Mouse (Mus musculus): ENCODE data around the gene Snx8.
"Not testable (repeated sequence)": the region's sequence is repeated elsewhere in the genome, so short reads cannot be mapped to it uniquely, and the experiment has no call there.

Gene Snx8

GRCm38 (mm10) chr5:140384462-140384861, 4.6 kb downstream of the Snx8 start:
- no peak for DNase-seq (ENCODE audit: low spot score)

GRCm38 (mm10) chr5:140383559-140383958, 5.5 kb downstream of the Snx8 start:
- no peak for DNase-seq (ENCODE audit: low spot score)

GRCm38 (mm10) chr5:140382688-140383087, 6.4 kb downstream of the Snx8 start:
- DNase-seq (ENCODE audit: low spot score): no peak

GRCm38 (mm10) chr5:140381156-140381555, 7.9 kb downstream of the Snx8 start:
- no peak for DNase-seq (ENCODE audit: low spot score)

GRCm38 (mm10) chr5:140379299-140379698, 9.8 kb downstream of the Snx8 start:
- DNase-seq (ENCODE audit: low spot score): no peak

GRCm38 (mm10) chr5:140378121-140378853, 10.8 kb downstream of the Snx8 start:
- DNase-seq (ENCODE audit: low spot score): no peak

- no peak for DNase-seq (ENCODE audit: low spot score)
Observed at GRCm38 (mm10) chr5:140375249-140375829, 13.7 kb downstream of the Snx8 start.

- peak; percentile 21 for DNase-seq (ENCODE audit: low spot score)
Observed at GRCm38 (mm10) chr5:140374226-140374625, 14.8 kb downstream of the Snx8 start.

- DNase-seq (ENCODE audit: low spot score): no peak
Observed at GRCm38 (mm10) chr5:140373711-140374110, 15.4 kb downstream of the Snx8 start.

GRCm38 (mm10) chr5:140371671-140372070, 17.4 kb downstream of the Snx8 start:
- no peak for DNase-seq (ENCODE audit: low spot score)

GRCm38 (mm10) chr5:140370446-140371254, 18.4 kb downstream of the Snx8 start:
- DNase-seq (ENCODE audit: low spot score): no peak

- no peak for DNase-seq (ENCODE audit: low spot score)
Observed at GRCm38 (mm10) chr5:140369466-140369865, 19.6 kb downstream of the Snx8 start.

- no peak for DNase-seq (ENCODE audit: low spot score)
Observed at GRCm38 (mm10) chr5:140368926-140369325, 20.1 kb downstream of the Snx8 start.

- DNase-seq (ENCODE audit: low spot score): not testable (repeated sequence)
Observed at GRCm38 (mm10) chr5:140368126-140368525, 20.9 kb downstream of the Snx8 start.

- DNase-seq (ENCODE audit: low spot score): no peak
Observed at GRCm38 (mm10) chr5:140364415-140364814, 24.6 kb downstream of the Snx8 start.

- DNase-seq (ENCODE audit: low spot score): no peak
Observed at GRCm38 (mm10) chr5:140359930-140360674, 29.0 kb downstream of the Snx8 start.

- DNase-seq (ENCODE audit: low spot score): no peak
Observed at GRCm38 (mm10) chr5:140357466-140357865, 31.6 kb downstream of the Snx8 start.

- DNase-seq (ENCODE audit: low spot score): no peak
Observed at GRCm38 (mm10) chr5:140355934-140356333, 33.1 kb downstream of the Snx8 start.

GRCm38 (mm10) chr5:140352352-140352751, 36.7 kb downstream of the Snx8 start:
- no peak for DNase-seq (ENCODE audit: low spot score)

- no peak for DNase-seq (ENCODE audit: low spot score)
Observed at GRCm38 (mm10) chr5:140350731-140351497, 38.1 kb downstream of the Snx8 start.

GRCm38 (mm10) chr5:140349882-140350281, 39.2 kb downstream of the Snx8 start:
- DNase-seq (ENCODE audit: low spot score): no peak
